Mouse (Mus musculus): ENCODE results near the gene Gtpbp8. TPM values are rescaled to one million over a fixed set of nuclear protein-coding genes. Genes with fewer than 3 reads are reported as not detected.

Gene Gtpbp8
- polyA plus RNA-seq, 1 experiment from 2014 or later = 15.4 TPM

- Histone ChIP-seq H3K27ac (replicated peaks) (peak overlapping the region; percentile 88), H3K36me3 (replicated peaks) (peaks cover 15% of the 10 kb centered on the region), H3K27me3 (no peaks in the 10 kb centered on the region), H3K4me2 (peak overlapping the region; percentile 90), H3K4me3 (replicated peaks) (peak overlapping the region; percentile 97), H3K9ac (peak overlapping the region; percentile 83), H3K4me1 (replicated peaks) (peaks cover 42% of the 10 kb centered on the region), H3K9me3 (replicated peaks) (no peaks in the 10 kb centered on the region)
- 29% methylated on average over 14 of the region's 14 CpGs for WGBS (ENCODE audit: insufficient replicate concordance)
- no peak for ATAC-seq (ENCODE audit: insufficient read depth)
Observed at GRCm38 (mm10) chr16:44725286-44726223, 20.6 kb downstream of the Gtpbp8 start.

GRCm38 (mm10) chr16:44724847-44725246 is 21.3 kb downstream of the Gtpbp8 start:
- Histone ChIP-seq H3K27ac (replicated peaks) (peak overlapping the region; percentile 88), H3K4me3 (replicated peaks) (peak overlapping the region; percentile 97), H3K36me3 (replicated peaks) (peaks cover 15% of the 10 kb centered on the region), H3K9ac (peak overlapping the region; percentile 83), H3K4me2 (peak overlapping the region; percentile 90), H3K9me3 (replicated peaks) (no peaks in the 10 kb centered on the region), H3K4me1 (replicated peaks) (peaks cover 42% of the 10 kb centered on the region), H3K27me3 (no peaks in the 10 kb centered on the region)
- WGBS (ENCODE audit: insufficient replicate concordance) = under 1% methylated on average over 14 of the region's 14 CpGs
- ATAC-seq (ENCODE audit: insufficient read depth) = no peak

GRCm38 (mm10) chr16:44724083-44724787 is 21.9 kb downstream of the Gtpbp8 start, which contains the start of gene Nepro:
Gene Nepro, plus strand, starts transcription at chr16:44724301.
- under 1% methylated on average over 64 of the region's 64 CpGs for WGBS (ENCODE audit: insufficient replicate concordance)
- Histone ChIP-seq H3K4me3 (replicated peaks) (peak within 1 kb of the TSS; percentile 97), H3K36me3 (replicated peaks) (peaks cover 11% of the 10 kb centered on the region), H3K9ac (peak within 1 kb of the TSS; percentile 83), H3K4me2 (peak within 1 kb of the TSS; percentile 90), H3K4me1 (replicated peaks) (peaks cover 42% of the 10 kb centered on the region), H3K27me3 (no peaks in the 10 kb centered on the region), H3K9me3 (replicated peaks) (no peaks in the 10 kb centered on the region), H3K27ac (replicated peaks) (peak within 1 kb of the TSS; percentile 88)
- peak; percentile 99 for ATAC-seq (ENCODE audit: insufficient read depth)

GRCm38 (mm10) chr16:44722666-44723065 is 23.5 kb downstream of the Gtpbp8 start:
- Histone ChIP-seq H3K4me1 (replicated peaks) (peaks cover 41% of the 10 kb centered on the region), H3K27me3 (no peaks in the 10 kb centered on the region), H3K36me3 (replicated peaks) (peaks cover 8% of the 10 kb centered on the region), H3K9me3 (replicated peaks) (no peaks in the 10 kb centered on the region), H3K27ac (replicated peaks) (no peak overlapping the region), H3K9ac (no peak overlapping the region), H3K4me3 (replicated peaks) (no peak overlapping the region), H3K4me2 (no peak overlapping the region)
- no peak for ATAC-seq (ENCODE audit: insufficient read depth)
- WGBS (ENCODE audit: insufficient replicate concordance) = 69% methylated on average over 2 of the region's 2 CpGs

GRCm38 (mm10) chr16:44720518-44720917 is 25.6 kb downstream of the Gtpbp8 start:
- Histone ChIP-seq H3K9ac (no peak overlapping the region), H3K27ac (replicated peaks) (no peak overlapping the region), H3K4me1 (replicated peaks) (peaks cover 23% of the 10 kb centered on the region), H3K4me2 (no peak overlapping the region), H3K9me3 (replicated peaks) (no peaks in the 10 kb centered on the region), H3K4me3 (replicated peaks) (no peak overlapping the region), H3K36me3 (replicated peaks) (peaks cover 8% of the 10 kb centered on the region; the same call in 1 of the 2 replicates), H3K27me3 (no peaks in the 10 kb centered on the region)
- ATAC-seq (ENCODE audit: insufficient read depth) = no peak
- WGBS (ENCODE audit: insufficient replicate concordance) = 75% methylated on average over 3 of the region's 3 CpGs

- 66% methylated on average over 7 of the region's 7 CpGs for WGBS (ENCODE audit: insufficient replicate concordance)
- peaks cover 8% of the 10 kb centered on the region; the same call in 1 of the 2 replicates for H3K36me3 ChIP-seq (replicated peaks)
- no peak overlapping the region for H3K27ac ChIP-seq (replicated peaks)
- no peak overlapping the region for H3K9ac ChIP-seq
- H3K27me3 ChIP-seq = no peaks in the 10 kb centered on the region
- peaks cover 14% of the 10 kb centered on the region for H3K4me1 ChIP-seq (replicated peaks)
- no peak for ATAC-seq (ENCODE audit: insufficient read depth)
- no peak overlapping the region for H3K4me2 ChIP-seq
- H3K4me3 ChIP-seq (replicated peaks) = no peak overlapping the region
- H3K9me3 ChIP-seq (replicated peaks) = no peaks in the 10 kb centered on the region
Observed at GRCm38 (mm10) chr16:44719349-44719748, 26.8 kb downstream of the Gtpbp8 start.

GRCm38 (mm10) chr16:44717838-44718237 is 28.3 kb downstream of the Gtpbp8 start:
- no peaks in the 10 kb centered on the region for H3K9me3 ChIP-seq (replicated peaks)
- no peak overlapping the region for H3K9ac ChIP-seq
- H3K27me3 ChIP-seq = no peaks in the 10 kb centered on the region
- no peak for ATAC-seq (ENCODE audit: insufficient read depth)
- H3K4me1 ChIP-seq (replicated peaks) = peaks cover 2% of the 10 kb centered on the region; the same call in 1 of the 2 replicates
- H3K4me3 ChIP-seq (replicated peaks) = no peak overlapping the region
- H3K4me2 ChIP-seq = no peak overlapping the region
- peaks cover 8% of the 10 kb centered on the region; the same call in 1 of the 2 replicates for H3K36me3 ChIP-seq (replicated peaks)
- no peak overlapping the region for H3K27ac ChIP-seq (replicated peaks)
- 67% methylated on average over 2 of the region's 2 CpGs for WGBS (ENCODE audit: insufficient replicate concordance)

GRCm38 (mm10) chr16:44717141-44717634 is 29.0 kb downstream of the Gtpbp8 start:
- ATAC-seq (ENCODE audit: insufficient read depth) = no peak
- Histone ChIP-seq H3K27ac (replicated peaks) (no peak overlapping the region), H3K4me3 (replicated peaks) (no peak overlapping the region), H3K9ac (no peak overlapping the region), H3K36me3 (replicated peaks) (peaks cover 8% of the 10 kb centered on the region; the same call in 1 of the 2 replicates), H3K4me1 (replicated peaks) (no peaks in the 10 kb centered on the region), H3K4me2 (no peak overlapping the region), H3K27me3 (no peaks in the 10 kb centered on the region), H3K9me3 (replicated peaks) (no peaks in the 10 kb centered on the region)
- WGBS (ENCODE audit: insufficient replicate concordance) = 65% methylated on average over 2 of the region's 2 CpGs

- Histone ChIP-seq H3K9ac (no peak overlapping the region), H3K27me3 (no peaks in the 10 kb centered on the region), H3K27ac (replicated peaks) (no peak overlapping the region), H3K4me3 (replicated peaks) (no peak overlapping the region), H3K36me3 (replicated peaks) (peaks cover 8% of the 10 kb centered on the region; the same call in 1 of the 2 replicates), H3K9me3 (replicated peaks) (no peaks in the 10 kb centered on the region), H3K4me1 (replicated peaks) (no peaks in the 10 kb centered on the region), H3K4me2 (no peak overlapping the region)
- WGBS (ENCODE audit: insufficient replicate concordance) = 36% methylated on average over 10 of the region's 10 CpGs
- ATAC-seq (ENCODE audit: insufficient read depth) = no peak
Observed at GRCm38 (mm10) chr16:44716305-44717140, 29.6 kb downstream of the Gtpbp8 start.

GRCm38 (mm10) chr16:44703458-44703857 is 42.7 kb downstream of the Gtpbp8 start:
- Histone ChIP-seq H3K27me3 (no peaks in the 10 kb centered on the region), H3K4me2 (no peak overlapping the region), H3K9me3 (replicated peaks) (no peaks in the 10 kb centered on the region), H3K27ac (replicated peaks) (no peak overlapping the region), H3K4me3 (replicated peaks) (no peak overlapping the region), H3K4me1 (replicated peaks) (no peaks in the 10 kb centered on the region), H3K9ac (no peak overlapping the region), H3K36me3 (replicated peaks) (no peaks in the 10 kb centered on the region)
- ATAC-seq (ENCODE audit: insufficient read depth) = no peak
- WGBS (ENCODE audit: insufficient replicate concordance) = 52% methylated on average over 4 of the region's 4 CpGs

Measured in liver, embryonic 15.5 days (tissue).